Mouse (Mus musculus): ENCODE data around the gene Slc25a13. TPM values are rescaled to one million over a fixed set of nuclear protein-coding genes. Genes with fewer than 3 reads are reported as not detected.

The Slc25a13 gene
- polyA plus RNA-seq, 1 experiment from 2014 or later: 35.0 TPM

- no peak overlapping the region for H3K9ac ChIP-seq
- H3K4me2 ChIP-seq: no peak overlapping the region
- no peaks in the 10 kb centered on the region for H3K9me3 ChIP-seq (replicated peaks)
- peaks cover 15% of the 10 kb centered on the region for H3K4me1 ChIP-seq (replicated peaks)
- H3K4me3 ChIP-seq (replicated peaks): no peak overlapping the region
- no peak overlapping the region for H3K27ac ChIP-seq (replicated peaks)
- no peaks in the 10 kb centered on the region for H3K27me3 ChIP-seq
- 53% methylated on average over 12 of the region's 12 CpGs for WGBS (ENCODE audit: insufficient replicate concordance)
- no peaks in the 10 kb centered on the region for H3K36me3 ChIP-seq (replicated peaks)
- ATAC-seq (ENCODE audit: insufficient read depth): peak; percentile 62
These were observed 2.8 kb upstream of the Slc25a13 start for GRCm38 (mm10) chr6:6219661-6220370.

DNA sequence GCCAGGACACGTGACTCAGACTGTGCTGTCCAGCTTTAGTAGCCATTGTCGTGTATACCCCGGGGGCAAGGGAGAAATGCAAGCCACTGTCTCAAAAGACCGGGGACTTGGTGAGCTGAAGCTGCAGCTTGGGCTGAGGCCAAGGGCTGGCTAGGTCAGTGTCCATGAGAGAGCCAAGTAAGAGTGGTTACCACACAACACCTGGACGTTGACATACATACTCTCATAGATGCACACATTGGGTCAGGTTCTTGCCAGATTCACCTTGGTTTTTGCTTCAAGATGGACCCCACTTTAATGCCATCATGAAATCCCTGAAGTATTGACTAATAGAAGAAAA lies 283 bp upstream of the Slc25a13 start:
- Histone ChIP-seq H3K4me3 (replicated peaks) (peak overlapping the region; percentile 71), H3K9me3 (replicated peaks) (no peaks in the 10 kb centered on the region), H3K27me3 (no peaks in the 10 kb centered on the region), H3K4me1 (replicated peaks) (peaks cover 15% of the 10 kb centered on the region), H3K36me3 (replicated peaks) (no peaks in the 10 kb centered on the region), H3K27ac (replicated peaks) (no peak overlapping the region), H3K9ac (0 out of 2 replicates have a peak overlapping the region, but pooled peaks have one; percentile 64), H3K4me2 (peak overlapping the region; percentile 88)
- WGBS (ENCODE audit: insufficient replicate concordance): 16% methylated on average over 5 of the region's 5 CpGs
- no peak; the same call in 1 of the 2 replicates for ATAC-seq (ENCODE audit: insufficient read depth)

- ATAC-seq (ENCODE audit: insufficient read depth): no peak
- Histone ChIP-seq H3K4me1 (replicated peaks) (peaks cover 18% of the 10 kb centered on the region), H3K27me3 (no peaks in the 10 kb centered on the region), H3K4me3 (replicated peaks) (peak overlapping the region; percentile 71), H3K4me2 (peak overlapping the region; percentile 88), H3K9ac (peak overlapping the region; percentile 64), H3K36me3 (replicated peaks) (no peaks in the 10 kb centered on the region), H3K9me3 (replicated peaks) (no peaks in the 10 kb centered on the region), H3K27ac (replicated peaks) (peak overlapping the region; percentile 73)
- 27% methylated on average over 5 of the region's 5 CpGs for WGBS (ENCODE audit: insufficient replicate concordance)
These were observed 860 bp downstream of the Slc25a13 start for GRCm38 (mm10) chr6:6216120-6216506.

DNA sequence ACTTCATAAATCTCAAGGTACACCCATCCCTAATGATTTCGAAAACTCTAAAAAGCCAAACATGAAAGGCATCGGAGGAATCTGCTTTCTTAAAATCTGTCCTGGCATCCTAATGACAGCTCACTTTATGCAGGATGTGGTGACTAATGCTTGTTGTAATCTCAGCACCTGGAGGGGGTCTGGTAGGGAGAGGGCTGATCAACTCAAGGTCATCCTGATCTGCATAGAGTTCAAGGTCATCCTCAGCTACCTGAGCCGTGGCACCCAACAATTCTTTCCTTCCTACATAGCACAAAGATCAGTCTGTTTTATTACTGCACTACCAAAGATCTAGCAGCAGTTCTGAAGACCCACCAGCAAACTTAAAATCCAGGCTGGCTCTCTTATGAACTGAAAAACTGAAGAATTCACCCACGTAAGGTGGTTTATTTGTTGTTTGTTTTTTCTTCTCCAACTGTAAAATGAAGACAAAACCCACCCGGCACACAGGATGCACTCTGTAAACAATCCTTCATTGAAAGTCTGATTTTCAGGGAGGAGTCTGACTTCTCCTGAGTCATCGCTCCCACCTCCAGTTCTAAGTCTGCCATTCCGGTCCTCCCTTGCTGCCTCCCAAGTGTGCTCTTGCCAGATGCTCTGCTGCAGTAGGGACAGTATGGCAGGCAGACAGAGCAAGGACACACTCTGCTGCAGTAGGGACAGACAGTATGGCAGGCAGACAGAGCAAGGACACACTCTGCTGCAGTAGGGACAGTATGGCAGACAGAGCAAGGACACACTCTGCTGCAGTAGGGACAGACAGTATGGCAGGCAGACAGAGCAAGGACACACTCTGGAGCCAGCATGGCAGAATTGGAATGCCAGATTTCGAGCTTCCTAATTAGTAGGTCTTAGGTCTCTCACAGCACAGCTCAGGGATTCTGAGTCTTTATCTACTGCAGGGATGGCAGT lies 4.3 kb downstream of the Slc25a13 start:
- 69% methylated on average over 8 of the region's 8 CpGs for WGBS (ENCODE audit: insufficient replicate concordance)
- Histone ChIP-seq H3K27me3 (no peaks in the 10 kb centered on the region), H3K4me2 (no peak overlapping the region), H3K4me3 (replicated peaks) (no peak overlapping the region), H3K9ac (no peak overlapping the region), H3K4me1 (replicated peaks) (peaks cover 52% of the 10 kb centered on the region), H3K9me3 (replicated peaks) (no peaks in the 10 kb centered on the region), H3K27ac (replicated peaks) (no peak overlapping the region), H3K36me3 (replicated peaks) (no peaks in the 10 kb centered on the region)
- no peak for ATAC-seq (ENCODE audit: insufficient read depth)

DNA sequence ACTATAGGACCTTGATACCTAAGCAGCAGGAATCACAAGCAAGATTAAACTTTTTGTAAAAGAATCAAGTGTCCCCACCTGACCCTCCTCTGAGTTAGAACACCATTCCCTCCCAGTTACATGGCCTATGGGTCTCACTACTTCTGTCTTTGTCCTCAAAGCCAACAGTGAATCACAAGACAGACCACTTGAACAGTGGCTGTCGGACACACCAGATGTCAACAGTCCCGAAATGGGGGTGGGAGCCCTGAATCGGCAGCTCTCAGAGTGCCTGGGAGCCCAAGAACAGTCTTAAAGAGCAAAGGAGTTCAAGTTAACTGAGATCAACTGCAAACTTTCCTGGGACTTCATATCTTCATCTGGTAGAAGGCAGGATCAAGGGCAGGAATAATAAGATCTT lies 5.0 kb downstream of the Slc25a13 start:
- no peak overlapping the region for H3K9ac ChIP-seq
- no peak overlapping the region for H3K4me3 ChIP-seq (replicated peaks)
- H3K27me3 ChIP-seq: no peaks in the 10 kb centered on the region
- H3K4me2 ChIP-seq: no peak overlapping the region
- no peak for ATAC-seq (ENCODE audit: insufficient read depth)
- H3K9me3 ChIP-seq (replicated peaks): no peaks in the 10 kb centered on the region
- peaks cover 53% of the 10 kb centered on the region for H3K4me1 ChIP-seq (replicated peaks)
- no peaks in the 10 kb centered on the region for H3K36me3 ChIP-seq (replicated peaks)
- no peak overlapping the region for H3K27ac ChIP-seq (replicated peaks)
- 75% methylated on average over 3 of the region's 3 CpGs for WGBS (ENCODE audit: insufficient replicate concordance)

DNA sequence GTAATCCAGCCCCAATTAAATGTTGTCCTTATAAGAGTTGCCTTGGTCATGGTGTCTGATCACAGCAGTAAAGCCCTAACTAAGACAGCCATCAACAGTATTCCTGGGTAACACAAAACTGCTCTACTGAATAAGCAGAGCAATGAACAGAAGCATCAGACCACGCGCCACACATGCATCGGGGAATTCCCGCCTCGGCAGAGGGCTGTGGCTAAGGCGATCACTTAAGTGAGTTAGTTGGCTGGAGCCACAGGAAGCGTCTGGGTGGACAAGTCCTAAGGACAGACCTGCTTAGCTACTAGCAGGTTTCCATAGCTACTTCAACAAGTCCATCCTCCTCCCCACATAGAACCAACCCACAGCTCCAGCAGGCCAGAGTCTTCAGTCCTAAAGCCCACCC lies 6.3 kb downstream of the Slc25a13 start:
- Histone ChIP-seq H3K36me3 (replicated peaks) (no peaks in the 10 kb centered on the region), H3K4me2 (no peak overlapping the region), H3K27me3 (no peaks in the 10 kb centered on the region), H3K9ac (no peak overlapping the region), H3K9me3 (replicated peaks) (no peaks in the 10 kb centered on the region), H3K4me1 (replicated peaks) (peaks cover 49% of the 10 kb centered on the region), H3K27ac (replicated peaks) (no peak overlapping the region), H3K4me3 (replicated peaks) (no peak overlapping the region)
- ATAC-seq (ENCODE audit: insufficient read depth): no peak
- 80% methylated on average over 7 of the region's 7 CpGs for WGBS (ENCODE audit: insufficient replicate concordance)

GRCm38 (mm10) chr6:6208351-6209059 lies 8.5 kb downstream of the Slc25a13 start:
- H3K27me3 ChIP-seq: no peaks in the 10 kb centered on the region
- peaks cover 56% of the 10 kb centered on the region for H3K4me1 ChIP-seq (replicated peaks)
- H3K4me2 ChIP-seq: peak overlapping the region; percentile 33
- H3K9ac ChIP-seq: no peak overlapping the region
- peak overlapping the region; percentile 57 for H3K27ac ChIP-seq (replicated peaks)
- no peaks in the 10 kb centered on the region for H3K9me3 ChIP-seq (replicated peaks)
- ATAC-seq (ENCODE audit: insufficient read depth): no peak
- no peaks in the 10 kb centered on the region for H3K36me3 ChIP-seq (replicated peaks)
- H3K4me3 ChIP-seq (replicated peaks): no peak overlapping the region
- 11% methylated on average over 4 of the region's 4 CpGs for WGBS (ENCODE audit: insufficient replicate concordance)

DNA sequence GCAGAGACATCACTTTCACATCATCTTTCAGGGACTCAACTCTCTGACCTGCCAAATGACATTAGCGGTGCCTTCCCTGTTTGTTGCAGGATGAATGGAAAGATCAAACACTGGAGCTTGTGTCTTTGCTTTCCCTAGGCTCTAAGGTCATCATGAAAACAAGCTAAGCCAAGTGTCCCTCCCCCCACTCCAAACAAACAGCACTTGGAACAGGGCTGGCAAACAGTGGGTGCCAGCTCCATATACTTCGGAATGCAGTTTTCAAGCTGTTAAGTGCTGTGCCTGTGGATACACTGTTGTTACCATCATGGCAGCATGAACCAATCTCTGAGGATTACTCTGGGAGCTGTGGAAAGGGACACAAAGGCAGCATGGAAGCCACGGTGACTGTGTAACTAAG lies 9.1 kb downstream of the Slc25a13 start:
- Histone ChIP-seq H3K36me3 (replicated peaks) (no peaks in the 10 kb centered on the region), H3K27ac (replicated peaks) (peak overlapping the region; percentile 57), H3K9ac (no peak overlapping the region), H3K4me2 (peak overlapping the region; percentile 33), H3K4me1 (replicated peaks) (peaks cover 56% of the 10 kb centered on the region), H3K27me3 (no peaks in the 10 kb centered on the region), H3K4me3 (replicated peaks) (no peak overlapping the region), H3K9me3 (replicated peaks) (no peaks in the 10 kb centered on the region)
- peak; percentile 11; the same call in 1 of the 2 replicates for ATAC-seq (ENCODE audit: insufficient read depth)
- 66% methylated on average over 3 of the region's 3 CpGs for WGBS (ENCODE audit: insufficient replicate concordance)

- Histone ChIP-seq H3K4me1 (replicated peaks) (peaks cover 58% of the 10 kb centered on the region), H3K9me3 (replicated peaks) (no peaks in the 10 kb centered on the region), H3K4me3 (replicated peaks) (no peak overlapping the region), H3K36me3 (replicated peaks) (no peaks in the 10 kb centered on the region), H3K9ac (no peak overlapping the region), H3K27ac (replicated peaks) (peak overlapping the region; percentile 57), H3K27me3 (no peaks in the 10 kb centered on the region), H3K4me2 (peak overlapping the region; percentile 33; the same call in 1 of the 2 replicates)
- WGBS (ENCODE audit: insufficient replicate concordance): 26% methylated on average over 1 of the region's 1 CpGs
- ATAC-seq (ENCODE audit: insufficient read depth): peak; percentile 76
These were observed 9.6 kb downstream of the Slc25a13 start for GRCm38 (mm10) chr6:6207395-6207794.

DNA sequence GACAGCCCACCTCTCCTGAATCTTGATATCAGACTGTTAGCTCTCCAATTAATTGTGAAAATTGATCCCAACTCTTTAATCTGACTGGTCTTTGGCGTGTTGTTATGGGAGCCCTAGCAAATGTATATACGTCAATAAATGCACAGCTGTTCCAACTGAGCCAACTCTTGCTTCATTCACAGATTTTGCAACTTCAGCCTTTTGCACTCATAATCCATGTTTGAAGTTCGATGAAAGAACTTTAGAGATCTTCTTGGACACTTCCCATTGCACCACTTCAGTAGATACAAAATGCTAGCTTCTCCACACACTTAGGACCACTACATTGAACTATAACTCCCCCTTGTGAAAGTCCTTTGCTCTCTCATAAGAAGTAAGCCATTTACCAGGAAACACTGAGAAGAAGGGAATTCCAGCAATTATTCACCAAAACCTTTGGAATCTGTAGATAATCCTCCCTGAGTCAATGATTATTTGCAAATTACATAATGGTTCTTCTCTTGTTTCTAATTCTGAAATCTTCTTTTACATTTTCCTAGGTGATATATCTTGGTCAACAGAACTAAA lies 11.3 kb downstream of the Slc25a13 start:
- WGBS (ENCODE audit: insufficient replicate concordance): 62% methylated on average over 3 of the region's 3 CpGs
- peaks cover 52% of the 10 kb centered on the region for H3K4me1 ChIP-seq (replicated peaks)
- H3K36me3 ChIP-seq (replicated peaks): no peaks in the 10 kb centered on the region
- no peaks in the 10 kb centered on the region for H3K27me3 ChIP-seq
- H3K9ac ChIP-seq: no peak overlapping the region
- H3K4me2 ChIP-seq: no peak overlapping the region
- H3K27ac ChIP-seq (replicated peaks): no peak overlapping the region
- no peaks in the 10 kb centered on the region for H3K9me3 ChIP-seq (replicated peaks)
- ATAC-seq (ENCODE audit: insufficient read depth): no peak
- no peak overlapping the region for H3K4me3 ChIP-seq (replicated peaks)

Data from liver, embryonic 15.5 days (tissue).